Mouse (Mus musculus): ENCODE results near the gene Gm5868. TPM values are rescaled to one million over a fixed set of nuclear protein-coding genes. Genes with fewer than 3 reads are reported as not detected.

Gene Gm5868
- total RNA-seq, 2 experiments from 2014 or later, result 0.83 to 1.3 TPM

Other genes starting within 250 kb of the Gm5868 start
- under 1 TPM in 1 of 2 experiments, not detected in 1; 0.13 TPM for gene Corin, start 83.1 kb downstream of the Gm5868 start, total RNA-seq (2021)
- gene Nfxl1, start 27.9 kb downstream of the Gm5868 start, total RNA-seq (2021), result 10 to 100 TPM; 11.9 to 16.7 TPM
- gene Zar1, start 6.3 kb downstream of the Gm5868 start, total RNA-seq (2021), result under 1 TPM in 1 of 2 experiments, not detected in 1; 0.16 TPM
- gene Cnga1, start 56.7 kb upstream of the Gm5868 start, total RNA-seq (2021), result not detected
- under 1 TPM; 0.53 to 0.79 TPM for gene Nipal1, start 60.2 kb upstream of the Gm5868 start, total RNA-seq (2021)
- gene Txk, start 165.2 kb upstream of the Gm5868 start, total RNA-seq (2021), result under 1 TPM; 0.10 TPM

Measured in adrenal gland, postnatal 36 days (tissue).